14 mouse cellular contexts compared by ENCODE assay signal in genomic region chr10:12929857-12930174, GRCm38 (mm10). TPM values are rescaled to one million over a fixed set of nuclear protein-coding genes. Genes with fewer than 3 reads are reported as not detected.
A peak's percentile ranks its signal among the peaks of the same experiment; 100 is the strongest.
DNase-seq lines count a peak whose midpoint lies in the region.
"Had no signal": no experiment of that assay in that cellular context is flagged by ENCODE, and none has a peak within 500 bp of the region (broad histone marks: within the 10 kb centered on the region; RNA-seq: fewer than 3 reads in every experiment).

No protein-coding gene starts in this region.

- H3K4me3 ChIP-seq in megakaryocyte, embryonic 14.5 days (replicated peaks): peak overlapping the region; percentile 64
- H3K4me3 ChIP-seq: embryonic facial prominence, embryonic 13.5 days; hindbrain, embryonic 12.5 days had no signal

- no peaks in the 10 kb centered on the region for H3K9me3 ChIP-seq in megakaryocyte, embryonic 14.5 days
- H3K9me3 ChIP-seq: embryonic facial prominence, embryonic 13.5 days; hindbrain, embryonic 12.5 days had no signal

- peak; percentile 23 for DNase-seq in lung, postnatal 36 days
- no peak for DNase-seq in lung, postnatal 25 days (ENCODE audit: low spot score)
- peak; percentile 13 for DNase-seq in T-cell, adult 2 months (ENCODE audit: low spot score)
- no peak for DNase-seq in layer of hippocampus, postnatal 10 days (ENCODE audit: low spot score in 2 of 2)
- DNase-seq in embryo, embryonic 10 days (ENCODE audit: low spot score): no peak
- no peak for DNase-seq in lung, adult 18-20 months
- DNase-seq: adrenal gland, adult 2 months; cerebellum, adult 11 months; gastrocnemius, postnatal 10 days; lung, embryonic 14.5 days; right cerebral cortex, postnatal 25 days had no signal

- H3K27me3 ChIP-seq in megakaryocyte, embryonic 14.5 days (replicated peaks): no peaks in the 10 kb centered on the region
- H3K27me3 ChIP-seq: embryonic facial prominence, embryonic 13.5 days; hindbrain, embryonic 12.5 days had no signal

- peaks cover 55% of the 10 kb centered on the region for H3K4me1 ChIP-seq in megakaryocyte, embryonic 14.5 days
- H3K4me1 ChIP-seq: hindbrain, embryonic 12.5 days had no signal

- no peaks in the 10 kb centered on the region for H3K36me3 ChIP-seq in megakaryocyte, embryonic 14.5 days (replicated peaks; ENCODE audit: low read length)
- H3K36me3 ChIP-seq: embryonic facial prominence, embryonic 13.5 days; hindbrain, embryonic 12.5 days had no signal

RNA-seq across cellular contexts. Expression of gene Stx11, which starts 34.3 kb away (rescaled TPM):
- 35.2 and 81.5 TPM in 2 replicates for polyA plus RNA-seq in megakaryocyte, embryonic 14.5 days (2012; ENCODE audit: insufficient read depth, low replicate concordance)
- under 1 TPM; 0.36 to 0.71 TPM for total RNA-seq in layer of hippocampus, postnatal 10 days (2021)

Comparison
In these comparisons a context has a peak if more than half of its experiments do, and no peak if none do; other contexts are left out.
1. DNase-seq: peak in lung, postnatal 36 days (single experiment) and T-cell, adult 2 months (single experiment); none in lung, postnatal 25 days (single experiment), layer of hippocampus, postnatal 10 days (0 of 2), embryo, embryonic 10 days (single experiment) and lung, adult 18-20 months (0 of 2).